Mouse (Mus musculus): ENCODE data around the gene Vmn2r8. TPM values are rescaled to one million over a fixed set of nuclear protein-coding genes. Genes with fewer than 3 reads are reported as not detected.
"Not testable (repeated sequence)": the region's sequence is repeated elsewhere in the genome, so short reads cannot be mapped to it uniquely, and the experiment has no call there.

Gene Vmn2r8
- not detected in 2 replicates for polyA plus RNA-seq (2015; fragmentation: Nextera tagmentation; extraction: Ambion mirVana)

DNA sequence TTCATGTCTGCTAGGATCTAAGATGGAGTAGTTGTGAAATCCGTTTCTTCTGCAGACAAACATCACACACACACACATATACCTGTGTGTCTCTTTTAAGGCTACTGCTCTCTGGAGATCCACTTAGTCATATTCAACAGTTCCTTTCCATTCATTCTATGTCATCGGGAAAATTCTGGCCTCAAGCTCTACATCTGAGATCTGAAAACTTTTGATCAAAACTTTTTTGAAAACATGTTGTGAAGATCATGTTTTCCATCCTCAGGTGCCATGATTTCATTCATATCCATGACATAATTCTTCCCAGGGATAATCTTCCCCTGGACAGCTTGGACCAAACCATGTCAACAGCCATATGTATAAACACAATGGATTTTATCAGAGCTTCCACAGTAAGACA lies at the start of gene Vmn2r8:
Gene Vmn2r8 (minus strand): TSS at position 101 of the 400 bp plus-strand sequence.
- not testable (repeated sequence) for H3K36me3 ChIP-seq; ATAC-seq (ENCODE audit: insufficient number of reproducible peaks, low FRiP score, low TSS enrichment, low read depth); H3K4me3 ChIP-seq (replicated peaks); H3K4me1 ChIP-seq; H3K27me3 ChIP-seq; H3K9ac ChIP-seq; H3K4me2 ChIP-seq (replicated peaks); H3K9me3 ChIP-seq (replicated peaks); H3K27ac ChIP-seq (replicated peaks)
- WGBS, result 72% methylated on average over 2 of the region's 2 CpGs

DNA sequence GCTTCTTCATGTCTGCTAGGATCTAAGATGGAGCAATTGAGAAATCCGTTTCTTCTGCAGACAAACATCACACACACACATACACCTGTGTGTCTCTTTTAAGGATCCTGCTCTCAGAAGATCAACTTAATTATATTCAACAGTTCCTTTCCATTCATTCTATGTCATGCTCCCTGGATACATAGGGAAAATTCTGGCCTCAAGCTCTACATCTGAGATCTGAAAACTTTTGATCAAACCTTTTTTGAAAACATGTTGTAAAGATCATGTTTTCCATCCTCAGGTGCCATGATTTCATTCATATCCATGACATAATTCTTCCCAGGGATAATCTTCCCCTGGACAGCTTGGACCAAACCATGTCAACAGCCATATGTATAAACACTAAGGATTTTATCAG lies 43.9 kb upstream of the Vmn2r8 start, which contains the start of gene Vmn2r9:
Gene Vmn2r9 (minus strand): TSS at position 101 of the 400 bp plus-strand sequence.
- H3K4me3 ChIP-seq (replicated peaks); H3K27me3 ChIP-seq; H3K36me3 ChIP-seq; H3K9me3 ChIP-seq (replicated peaks); H3K27ac ChIP-seq (replicated peaks); H3K9ac ChIP-seq; H3K4me2 ChIP-seq (replicated peaks); H3K4me1 ChIP-seq; ATAC-seq (ENCODE audit: insufficient number of reproducible peaks, low FRiP score, low TSS enrichment, low read depth): not testable (repeated sequence)
- 58% methylated on average over 1 of the region's 1 CpGs for WGBS

DNA sequence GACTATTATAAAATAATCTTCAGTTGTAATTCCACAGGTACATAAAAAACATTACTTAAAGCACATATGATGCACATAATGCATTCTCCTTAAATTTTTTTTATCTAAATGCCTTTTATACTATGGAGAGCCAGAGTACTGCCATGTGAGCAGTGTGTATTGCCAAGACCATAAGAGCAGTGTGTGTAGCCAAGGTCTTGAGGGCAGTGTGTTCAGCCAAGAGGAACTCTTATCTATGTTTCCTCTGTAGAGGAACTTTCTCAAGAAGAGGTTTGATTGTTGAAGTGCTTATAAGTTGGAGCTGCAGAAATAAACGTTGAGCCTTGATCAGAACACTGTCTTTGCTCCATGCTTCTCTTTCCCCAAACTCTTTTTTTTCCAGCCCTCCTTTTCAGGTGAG lies 40.8 kb upstream of the Vmn2r8 start:
- Histone ChIP-seq H3K4me2 (replicated peaks) (no peak overlapping the region), H3K4me1 (no peaks in the 10 kb centered on the region), H3K27me3 (no peaks in the 10 kb centered on the region), H3K9ac (no peak overlapping the region), H3K9me3 (replicated peaks) (no peaks in the 10 kb centered on the region), H3K36me3 (no peaks in the 10 kb centered on the region), H3K4me3 (replicated peaks) (no peak overlapping the region), H3K27ac (replicated peaks) (no peak overlapping the region)
- WGBS, result 32% methylated on average over 1 of the region's 1 CpGs
- ATAC-seq (ENCODE audit: insufficient number of reproducible peaks, low FRiP score, low TSS enrichment, low read depth), result no peak

DNA sequence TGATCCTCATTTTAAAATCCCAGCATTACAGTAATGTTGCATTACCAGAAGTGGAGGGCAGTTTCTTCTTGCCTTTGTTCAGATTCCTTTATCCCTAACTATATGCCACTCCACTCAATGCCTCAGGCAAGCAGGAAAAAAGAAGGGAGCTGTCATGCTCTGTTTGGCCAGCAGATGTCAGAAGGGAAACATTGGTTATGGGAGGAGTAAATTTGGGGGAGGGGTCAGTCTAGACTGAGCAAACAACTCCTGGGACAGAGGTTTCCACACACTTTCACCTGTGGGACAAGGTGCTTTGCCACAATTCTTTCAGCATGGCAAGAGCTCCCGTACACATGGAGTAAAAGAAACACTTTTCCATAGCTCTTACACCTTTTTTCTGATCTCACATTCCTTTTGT lies 27.5 kb upstream of the Vmn2r8 start:
- H3K9ac ChIP-seq, result no peak overlapping the region
- H3K4me1 ChIP-seq, result no peaks in the 10 kb centered on the region
- no peak overlapping the region for H3K4me2 ChIP-seq (replicated peaks)
- H3K9me3 ChIP-seq (replicated peaks), result no peaks in the 10 kb centered on the region
- H3K36me3 ChIP-seq, result no peaks in the 10 kb centered on the region
- 76% methylated on average over 1 of the region's 1 CpGs for whole genome bisulfite sequencing
- no peak overlapping the region for H3K4me3 ChIP-seq (replicated peaks)
- no peaks in the 10 kb centered on the region for H3K27me3 ChIP-seq
- H3K27ac ChIP-seq (replicated peaks), result no peak overlapping the region
- no peak for ATAC-seq (ENCODE audit: insufficient number of reproducible peaks, low FRiP score, low TSS enrichment, low read depth)

DNA sequence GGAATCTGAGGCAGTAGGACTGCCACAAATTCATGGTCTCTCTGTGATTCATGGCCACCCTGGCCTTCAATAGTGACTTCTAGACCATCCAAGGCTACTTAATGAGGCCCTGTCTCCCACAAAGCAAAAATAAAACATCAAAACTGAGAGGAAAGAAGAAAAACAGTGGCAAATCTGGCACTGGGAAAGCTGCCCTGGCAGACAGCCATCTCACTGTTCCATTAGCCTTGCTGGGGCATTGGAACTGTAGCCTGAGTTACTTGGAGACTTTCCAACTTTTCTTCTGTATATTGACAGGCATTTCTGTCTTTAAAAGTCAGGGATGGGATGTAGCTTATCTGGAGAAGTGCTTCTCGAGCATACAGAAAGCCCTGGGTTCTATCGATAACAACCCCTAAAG lies 14.6 kb upstream of the Vmn2r8 start:
- no peak for ATAC-seq (ENCODE audit: insufficient number of reproducible peaks, low FRiP score, low TSS enrichment, low read depth)
- Histone ChIP-seq H3K4me2 (replicated peaks) (no peak overlapping the region), H3K4me1 (no peaks in the 10 kb centered on the region), H3K9me3 (replicated peaks) (no peaks in the 10 kb centered on the region), H3K9ac (no peak overlapping the region), H3K4me3 (replicated peaks) (no peak overlapping the region), H3K27ac (replicated peaks) (no peak overlapping the region), H3K27me3 (no peaks in the 10 kb centered on the region), H3K36me3 (no peaks in the 10 kb centered on the region)
- WGBS, result 82% methylated on average over 2 of the region's 2 CpGs

DNA sequence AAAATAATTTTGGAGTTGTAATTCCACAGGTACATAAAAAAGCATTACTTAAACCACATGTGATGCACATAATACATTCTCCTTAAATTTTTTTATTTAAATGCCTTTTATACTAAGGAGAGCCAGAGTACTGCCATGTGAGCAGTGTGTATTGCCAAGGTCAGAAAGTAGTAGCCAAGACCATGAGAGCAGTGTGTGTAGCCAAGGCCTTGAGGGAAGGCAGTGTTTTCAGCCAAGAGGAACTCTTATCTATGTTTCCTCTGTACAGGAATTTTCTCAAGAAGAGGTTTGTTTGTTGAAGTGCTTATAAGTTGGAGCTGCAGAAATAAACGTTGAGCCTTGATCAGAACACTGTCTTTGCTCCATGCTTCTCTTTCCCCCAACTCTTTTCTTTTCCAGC lies 5.0 kb downstream of the Vmn2r8 start:
- H3K9ac ChIP-seq, result no peak overlapping the region
- H3K27me3 ChIP-seq, result no peaks in the 10 kb centered on the region
- no peaks in the 10 kb centered on the region for H3K36me3 ChIP-seq
- no peak for ATAC-seq (ENCODE audit: insufficient number of reproducible peaks, low FRiP score, low TSS enrichment, low read depth)
- no peak overlapping the region for H3K4me3 ChIP-seq (replicated peaks)
- no peak overlapping the region for H3K4me2 ChIP-seq (replicated peaks)
- H3K27ac ChIP-seq (replicated peaks), result no peak overlapping the region
- no peaks in the 10 kb centered on the region for H3K4me1 ChIP-seq
- H3K9me3 ChIP-seq (replicated peaks), result no peaks in the 10 kb centered on the region
- WGBS, result 43% methylated on average over 1 of the region's 1 CpGs

DNA sequence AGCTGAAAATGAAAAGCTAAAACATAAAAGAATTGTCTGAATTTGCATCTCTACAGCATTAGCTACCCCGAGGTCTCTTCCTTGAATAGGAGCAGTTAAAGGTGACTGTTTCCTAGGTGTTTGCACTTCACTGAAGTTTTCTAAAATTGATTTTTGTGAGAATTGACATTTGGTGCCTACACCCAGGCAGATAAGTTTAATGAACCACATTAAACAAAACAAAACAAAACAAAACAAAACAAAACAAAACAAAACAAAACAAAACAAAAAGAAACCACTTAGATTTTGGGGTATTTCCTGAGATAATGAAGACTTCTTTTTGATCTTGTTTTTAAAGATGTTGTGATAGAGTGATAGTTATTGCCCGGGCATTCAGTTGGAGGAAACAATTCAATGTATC lies 13.4 kb downstream of the Vmn2r8 start, which contains the start of gene Tmed11:
Gene Tmed11 (minus strand): TSS at position 101 of the 400 bp plus-strand sequence.
- not testable (repeated sequence) for H3K27ac ChIP-seq (replicated peaks); H3K4me2 ChIP-seq (replicated peaks); H3K9me3 ChIP-seq (replicated peaks); H3K27me3 ChIP-seq; H3K9ac ChIP-seq; H3K4me3 ChIP-seq (replicated peaks); ATAC-seq (ENCODE audit: insufficient number of reproducible peaks, low FRiP score, low TSS enrichment, low read depth); H3K4me1 ChIP-seq; H3K36me3 ChIP-seq
- 58% methylated on average over 2 of the region's 2 CpGs for WGBS

DNA sequence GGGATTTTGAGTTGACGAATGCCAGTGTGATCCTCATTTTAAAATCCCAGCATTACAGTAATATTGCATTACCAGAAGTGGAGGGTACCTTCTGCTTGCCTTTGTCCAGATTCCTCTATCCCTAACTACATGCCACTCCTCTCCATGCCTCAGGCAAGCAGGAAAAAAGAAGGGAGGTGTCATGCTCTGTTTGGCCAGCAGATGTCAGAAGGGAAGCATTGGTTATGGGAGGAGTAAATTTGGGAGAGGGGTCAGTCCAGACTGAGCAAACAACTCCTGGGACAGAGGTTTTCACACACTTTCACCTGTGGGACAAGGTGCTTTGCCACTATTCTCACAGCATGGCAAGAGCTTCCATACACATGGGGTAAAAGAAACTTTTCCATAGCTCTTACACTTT lies 18.3 kb downstream of the Vmn2r8 start:
- not testable (repeated sequence) for H3K36me3 ChIP-seq; H3K9ac ChIP-seq; H3K4me1 ChIP-seq; H3K27ac ChIP-seq (replicated peaks); H3K4me2 ChIP-seq (replicated peaks); H3K4me3 ChIP-seq (replicated peaks); H3K9me3 ChIP-seq (replicated peaks); ATAC-seq (ENCODE audit: insufficient number of reproducible peaks, low FRiP score, low TSS enrichment, low read depth); H3K27me3 ChIP-seq
- WGBS, result 41% methylated on average over 1 of the region's 1 CpGs

DNA sequence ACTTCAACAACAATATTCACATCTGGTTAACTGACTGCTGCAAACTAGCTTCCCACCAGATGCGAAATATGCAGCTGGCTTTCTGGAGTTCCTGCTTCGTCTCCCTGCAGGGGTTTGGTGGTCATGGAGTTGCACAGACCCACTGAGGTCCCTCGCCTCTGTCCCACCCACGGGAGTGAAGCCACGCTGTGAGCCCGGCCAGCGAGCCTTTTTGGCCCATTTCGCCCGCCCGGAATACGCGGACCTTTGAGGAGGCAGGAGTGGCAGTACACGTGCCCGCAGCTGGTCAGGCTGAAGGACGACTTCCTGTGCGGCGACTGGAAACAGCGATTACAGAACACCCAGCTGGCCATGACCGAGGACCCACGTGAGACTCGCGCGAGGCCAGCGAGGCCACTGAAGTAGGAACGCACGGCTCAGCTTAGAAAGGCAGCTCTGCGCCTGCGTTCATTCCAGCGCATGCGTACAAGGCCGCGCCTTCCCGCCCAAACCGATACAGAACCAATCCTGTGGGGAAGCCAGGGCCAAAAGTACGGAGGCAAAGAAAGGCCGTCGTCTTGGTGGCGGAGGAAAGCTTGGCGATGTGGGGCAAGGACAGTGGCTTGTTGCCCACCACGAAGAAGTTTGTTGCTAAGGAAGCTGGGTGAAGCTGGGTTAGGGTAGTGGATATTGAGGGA lies 33.9 kb downstream of the Vmn2r8 start, which contains the start of gene Rnf212:
Gene Rnf212 (minus strand): TSS at position 353 of the 677 bp plus-strand sequence.
- Histone ChIP-seq H3K4me1 (no peaks in the 10 kb centered on the region), H3K27ac (replicated peaks) (no peak within 1 kb of the TSS), H3K36me3 (no peaks in the 10 kb centered on the region), H3K9me3 (replicated peaks) (no peaks in the 10 kb centered on the region), H3K27me3 (no peaks in the 10 kb centered on the region), H3K4me2 (replicated peaks) (no peak within 1 kb of the TSS), H3K4me3 (replicated peaks) (no peak within 1 kb of the TSS), H3K9ac (no peak within 1 kb of the TSS)
- WGBS, result 72% methylated on average over 40 of the region's 40 CpGs
- ATAC-seq (ENCODE audit: insufficient number of reproducible peaks, low FRiP score, low TSS enrichment, low read depth), result no peak

DNA sequence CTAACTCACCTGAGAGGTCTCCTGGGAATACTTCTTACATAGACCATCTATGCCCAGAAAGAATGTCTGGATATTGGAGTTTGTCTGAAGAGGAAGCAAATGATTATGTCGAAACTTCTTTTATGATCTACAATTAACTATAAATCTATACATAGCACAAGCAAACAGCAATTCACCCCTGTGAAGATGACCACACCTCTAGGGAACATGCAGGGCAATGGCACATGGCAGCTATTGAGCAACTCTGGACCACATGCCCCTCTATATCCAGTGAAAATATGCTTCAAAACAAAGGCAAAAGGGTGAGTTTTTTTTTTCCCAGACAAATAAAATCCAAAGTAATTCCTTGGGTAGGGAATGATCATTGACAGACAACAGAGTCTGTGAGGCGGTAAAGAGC lies 48.6 kb downstream of the Vmn2r8 start:
- H3K27ac ChIP-seq (replicated peaks), result no peak overlapping the region
- WGBS, result 79% methylated on average over 2 of the region's 2 CpGs
- no peaks in the 10 kb centered on the region for H3K4me1 ChIP-seq
- no peaks in the 10 kb centered on the region for H3K9me3 ChIP-seq (replicated peaks)
- no peak for ATAC-seq (ENCODE audit: insufficient number of reproducible peaks, low FRiP score, low TSS enrichment, low read depth)
- H3K4me3 ChIP-seq (replicated peaks), result no peak overlapping the region
- H3K36me3 ChIP-seq, result no peaks in the 10 kb centered on the region
- no peak overlapping the region for H3K4me2 ChIP-seq (replicated peaks)
- no peak overlapping the region for H3K9ac ChIP-seq
- H3K27me3 ChIP-seq, result no peaks in the 10 kb centered on the region

DNA sequence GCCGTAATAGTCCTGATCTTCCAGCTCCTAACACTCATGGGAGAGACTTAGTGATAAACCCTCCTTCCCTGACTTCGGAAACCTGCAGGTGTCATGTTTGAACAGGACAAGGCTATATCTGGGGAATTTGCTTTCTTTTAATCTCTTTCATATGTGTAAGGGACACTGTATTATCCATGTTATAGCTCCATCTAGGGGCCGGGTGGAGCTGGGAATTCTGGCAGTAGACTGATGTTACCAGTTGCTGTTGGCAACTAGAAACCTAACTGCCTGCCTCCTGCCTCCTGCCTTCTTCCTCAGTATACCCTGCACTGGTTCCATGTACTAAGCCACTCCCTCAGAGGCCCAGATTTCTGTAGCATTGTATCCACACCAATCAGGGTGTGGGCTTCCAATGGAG lies 50.3 kb downstream of the Vmn2r8 start:
- WGBS, result 48% methylated on average over 3 of the region's 3 CpGs
- Histone ChIP-seq H3K4me2 (replicated peaks) (no peak overlapping the region), H3K9me3 (replicated peaks) (no peaks in the 10 kb centered on the region), H3K27me3 (no peaks in the 10 kb centered on the region), H3K9ac (no peak overlapping the region), H3K36me3 (no peaks in the 10 kb centered on the region), H3K4me3 (replicated peaks) (no peak overlapping the region), H3K27ac (replicated peaks) (no peak overlapping the region), H3K4me1 (no peaks in the 10 kb centered on the region)
- no peak for ATAC-seq (ENCODE audit: insufficient number of reproducible peaks, low FRiP score, low TSS enrichment, low read depth)

DNA sequence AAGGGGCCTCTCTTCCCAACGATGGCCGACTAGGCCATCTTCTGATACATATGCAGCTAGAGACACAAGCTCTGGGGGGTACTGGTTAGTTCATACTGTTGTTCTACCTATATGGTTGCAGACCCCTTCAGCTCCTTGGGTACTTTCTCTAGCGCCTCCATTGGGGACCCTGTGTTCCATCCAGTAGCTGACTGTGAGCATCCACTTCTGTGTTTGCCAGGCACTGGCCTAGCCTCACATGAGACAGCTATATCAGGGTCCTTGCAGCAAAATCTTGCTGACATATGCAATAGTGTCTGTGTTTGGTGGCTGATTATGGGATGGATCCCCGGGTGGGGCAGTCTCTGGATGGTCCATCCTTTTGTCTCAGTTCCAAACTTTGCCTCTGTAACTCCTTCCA lies 57.4 kb downstream of the Vmn2r8 start:
- not testable (repeated sequence) for H3K27me3 ChIP-seq; H3K4me3 ChIP-seq (replicated peaks); H3K9ac ChIP-seq; ATAC-seq (ENCODE audit: insufficient number of reproducible peaks, low FRiP score, low TSS enrichment, low read depth); H3K4me2 ChIP-seq (replicated peaks); H3K27ac ChIP-seq (replicated peaks); H3K36me3 ChIP-seq; H3K4me1 ChIP-seq; H3K9me3 ChIP-seq (replicated peaks)
- 80% methylated on average over 4 of the region's 4 CpGs for WGBS

All from embryonic facial prominence, embryonic 15.5 days (tissue).